ENCODE assay signal across 19 mouse cellular contexts in genomic region chr7:72027006-72027405, GRCm38 (mm10).
DNase-seq lines count a peak whose midpoint lies in the region; ATAC-seq and TF ChIP-seq lines count a peak whose summit lies in the region.
"Had no signal": no experiment of that assay in that cellular context is flagged by ENCODE, and none has a peak within 500 bp of the region (broad histone marks: within the 10 kb centered on the region; RNA-seq: fewer than 3 reads in every experiment).

No protein-coding gene starts in this region.

- WGBS in forebrain, embryonic 14.5 days: 62% methylated on average over 6 of the region's 6 CpGs
- WGBS in forebrain, embryonic 15.5 days: 51% methylated on average over 6 of the region's 6 CpGs
- WGBS in kidney, postnatal 0 days: 67% methylated on average over 6 of the region's 6 CpGs
- WGBS in kidney, embryonic 15.5 days: 58% methylated on average over 6 of the region's 6 CpGs

- intact Hi-C loops in heart, postnatal 25 days (cut with DNase I): no loop called here

- no peaks in the 10 kb centered on the region for H3K27me3 ChIP-seq in forebrain, embryonic 14.5 days (replicated peaks; ENCODE audit: control insufficient read depth, insufficient read depth, low read length)
- no peaks in the 10 kb centered on the region for H3K27me3 ChIP-seq in forebrain, embryonic 15.5 days
- H3K27me3 ChIP-seq in kidney, postnatal 0 days (ENCODE audit: insufficient read depth, low read length): no peaks in the 10 kb centered on the region
- no peaks in the 10 kb centered on the region for H3K27me3 ChIP-seq in kidney, embryonic 15.5 days
- H3K27me3 ChIP-seq: embryonic facial prominence, embryonic 15.5 days; forebrain, embryonic 13.5 days; lung, embryonic 15.5 days had no signal

- TF ChIP-seq CTCF in kidney, postnatal 0 days (IDR thresholded peaks at IDR 0.05; ENCODE audit: low read depth): no peak

- peak; percentile 48; the same call in 1 of the 2 replicates for ATAC-seq in forebrain, embryonic 14.5 days
- ATAC-seq in forebrain, embryonic 15.5 days (replicated peaks): no peak
- no peak for ATAC-seq in kidney, postnatal 0 days (replicated peaks; ENCODE audit: low FRiP score, low read depth)
- ATAC-seq in kidney, embryonic 15.5 days (replicated peaks; ENCODE audit: low FRiP score): no peak
- ATAC-seq: activated CD4-positive, CD25-positive, alpha-beta regulatory T cell, adult 4 months; forebrain, embryonic 13.5 days had no signal

- H3K9ac ChIP-seq in forebrain, embryonic 14.5 days (ENCODE audit: low read length): no peak overlapping the region
- H3K9ac ChIP-seq in forebrain, embryonic 15.5 days (replicated peaks): no peak overlapping the region
- no peak overlapping the region for H3K9ac ChIP-seq in kidney, postnatal 0 days (ENCODE audit: low read depth, low read length)
- H3K9ac ChIP-seq in kidney, embryonic 15.5 days: no peak overlapping the region
- H3K9ac ChIP-seq: embryonic facial prominence, embryonic 15.5 days; forebrain, embryonic 13.5 days; lung, embryonic 15.5 days had no signal

- H3K4me2 ChIP-seq in forebrain, embryonic 14.5 days (ENCODE audit: low read length): no peak overlapping the region
- H3K4me2 ChIP-seq in forebrain, embryonic 15.5 days (replicated peaks): no peak overlapping the region
- no peak overlapping the region for H3K4me2 ChIP-seq in kidney, postnatal 0 days (ENCODE audit: low read length)
- H3K4me2 ChIP-seq in kidney, embryonic 15.5 days: no peak overlapping the region
- H3K4me2 ChIP-seq: embryonic facial prominence, embryonic 15.5 days; forebrain, embryonic 13.5 days; liver, embryonic 11.5 days; lung, embryonic 15.5 days had no signal

- H3K4me3 ChIP-seq in forebrain, embryonic 14.5 days (ENCODE audit: low read depth, low read length): no peak overlapping the region
- H3K4me3 ChIP-seq in forebrain, embryonic 15.5 days: no peak overlapping the region
- no peak overlapping the region for H3K4me3 ChIP-seq in kidney, postnatal 0 days (replicated peaks; ENCODE audit: low read depth, low read length)
- H3K4me3 ChIP-seq in kidney, embryonic 15.5 days (replicated peaks): no peak overlapping the region
- H3K4me3 ChIP-seq: embryonic facial prominence, embryonic 15.5 days; forebrain, embryonic 13.5 days; gastrocnemius, adult 2 months; lung, embryonic 15.5 days had no signal

- no peaks in the 10 kb centered on the region for H3K36me3 ChIP-seq in forebrain, embryonic 14.5 days (ENCODE audit: control insufficient read depth, insufficient read depth, low read length)
- no peaks in the 10 kb centered on the region for H3K36me3 ChIP-seq in forebrain, embryonic 15.5 days
- H3K36me3 ChIP-seq in kidney, postnatal 0 days (ENCODE audit: insufficient read depth, low read length): no peaks in the 10 kb centered on the region
- H3K36me3 ChIP-seq in kidney, embryonic 15.5 days: no peaks in the 10 kb centered on the region
- H3K36me3 ChIP-seq: embryonic facial prominence, embryonic 15.5 days; lung, embryonic 15.5 days had no signal

- H3K4me1 ChIP-seq in forebrain, embryonic 14.5 days (ENCODE audit: control insufficient read depth, insufficient read depth, low read length): no peaks in the 10 kb centered on the region; the same call in 1 of the 2 replicates
- H3K4me1 ChIP-seq in forebrain, embryonic 15.5 days: peaks cover 4% of the 10 kb centered on the region; the same call in 1 of the 2 replicates
- H3K4me1 ChIP-seq in kidney, postnatal 0 days (replicated peaks; ENCODE audit: insufficient read depth, low read length): no peaks in the 10 kb centered on the region
- no peaks in the 10 kb centered on the region for H3K4me1 ChIP-seq in kidney, embryonic 15.5 days
- H3K4me1 ChIP-seq: embryonic facial prominence, embryonic 15.5 days; forebrain, embryonic 13.5 days; lung, embryonic 15.5 days had no signal

- H3K27ac ChIP-seq in forebrain, embryonic 14.5 days (ENCODE audit: low read depth, low read length): no peak overlapping the region
- H3K27ac ChIP-seq in forebrain, embryonic 15.5 days (replicated peaks): no peak overlapping the region
- no peak overlapping the region for H3K27ac ChIP-seq in kidney, postnatal 0 days
- H3K27ac ChIP-seq in kidney, embryonic 15.5 days: no peak overlapping the region
- H3K27ac ChIP-seq: embryonic facial prominence, embryonic 15.5 days; forebrain, embryonic 13.5 days; gastrocnemius, adult 2 months; lung, embryonic 15.5 days had no signal

- DNase-seq in forebrain, embryonic 14.5 days (ENCODE audit: low spot score): peak; percentile 56
- DNase-seq in kidney, postnatal 0 days (ENCODE audit: low spot score): peak; percentile 51
- DNase-seq in right cerebral cortex, postnatal 4 days: peak; percentile 9
- DNase-seq in right cerebral cortex, postnatal 36 days (ENCODE audit: low spot score in 2 of 2): no peak
- DNase-seq in heart, postnatal 25 days (ENCODE audit: low spot score): no peak
- DNase-seq: cerebellum, adult 11 months; cerebellum, postnatal 36 days; gastrocnemius, adult 2 months; heart, adult 18-20 months; left cerebral cortex, postnatal 4 days; right cerebral cortex, adult 18-20 months; thymus, postnatal 36 days had no signal

- H3K9me3 ChIP-seq in forebrain, embryonic 14.5 days (replicated peaks; ENCODE audit: control insufficient read depth, low read length): no peaks in the 10 kb centered on the region
- H3K9me3 ChIP-seq in forebrain, embryonic 15.5 days: no peaks in the 10 kb centered on the region
- no peaks in the 10 kb centered on the region for H3K9me3 ChIP-seq in kidney, postnatal 0 days (replicated peaks; ENCODE audit: low read length)
- no peaks in the 10 kb centered on the region for H3K9me3 ChIP-seq in kidney, embryonic 15.5 days (replicated peaks)
- H3K9me3 ChIP-seq: embryonic facial prominence, embryonic 15.5 days; forebrain, embryonic 13.5 days; lung, embryonic 15.5 days had no signal

Comparison
In these comparisons a context has a peak if more than half of its experiments do, and no peak if none do; other contexts are left out.
1. DNase-seq: peak in forebrain, embryonic 14.5 days (single experiment), kidney, postnatal 0 days (single experiment) and right cerebral cortex, postnatal 4 days (single experiment); none in right cerebral cortex, postnatal 36 days (0 of 2) and heart, postnatal 25 days (single experiment).